Mouse (Mus musculus) testis, adult 2 months (tissue): ENCODE measurements around the gene Diras1.

Source experiments
- CTCF ChIP-seq: fragments of 200-500 bp; IDR thresholded peaks from 2 replicates; pipeline ENCODE4 v1.5.1; 2012; ENCODE audit warnings: low read depth, mild to moderate bottlenecking, inconsistent platforms, low read length, moderate library complexity; ENCODE audit not compliant: control insufficient read depth, insufficient read depth, insufficient replicate concordance
- POLR2A ChIP-seq: fragments of 200-500 bp; IDR thresholded peaks from 2 replicates; pipeline ENCODE4 v1.6.1; 2012; ENCODE audit warnings: low read depth, mild to moderate bottlenecking, inconsistent platforms, low read length, moderate library complexity; ENCODE audit not compliant: control insufficient read depth

DNA sequence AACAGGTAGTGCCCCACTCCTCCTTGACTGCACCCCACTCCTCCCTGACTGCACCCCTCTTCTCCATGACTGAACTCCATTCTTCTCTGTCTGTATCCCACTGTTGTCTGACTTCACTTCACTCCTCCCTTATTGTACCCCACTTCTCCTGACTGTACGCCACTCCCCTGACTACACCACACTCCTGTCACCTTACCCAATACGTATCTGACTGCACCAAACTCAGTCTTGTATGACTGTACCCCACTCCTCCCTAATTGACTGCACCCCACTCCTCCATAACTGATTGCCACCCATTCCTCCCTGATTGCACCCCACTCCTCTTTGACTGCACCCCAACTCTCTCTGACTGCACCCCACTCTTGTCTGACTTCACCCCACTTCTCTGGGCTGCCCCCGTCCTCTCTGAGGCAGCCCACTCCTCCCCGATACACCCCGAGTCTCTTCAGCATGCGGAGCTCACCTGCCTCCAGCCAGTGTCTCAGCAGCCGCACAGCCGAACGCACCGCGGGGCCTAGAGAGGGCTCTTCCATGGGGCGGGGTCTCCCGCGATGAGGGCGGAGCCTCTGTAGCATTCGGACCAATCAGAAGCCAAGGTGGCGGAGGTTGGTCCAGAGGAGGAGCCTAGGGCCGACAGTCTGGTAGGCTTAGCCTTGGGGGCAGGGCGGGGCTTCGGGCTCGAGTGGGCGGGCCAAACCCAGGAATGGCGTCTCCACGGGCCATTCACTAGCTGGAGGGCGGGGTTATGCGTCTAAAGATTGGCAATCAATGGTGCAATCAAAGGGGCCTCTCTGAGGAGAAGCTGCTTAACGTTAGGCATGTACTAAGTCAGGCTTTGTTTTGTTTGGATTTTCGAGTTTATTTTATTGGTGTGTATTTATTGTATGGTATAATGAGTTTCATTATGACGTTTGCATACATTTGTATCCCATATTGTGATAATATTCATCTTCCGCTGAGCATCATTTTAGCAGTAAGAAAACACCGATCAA is 10.8 kb downstream of the Diras1 start, which contains the start of gene Gng7:
- TF ChIP-seq POLR2A (no peak; the same call in 1 of the 2 replicates), CTCF (no peak)
